Mouse (Mus musculus): ENCODE results near the gene C77080.

C77080 gene

DNA sequence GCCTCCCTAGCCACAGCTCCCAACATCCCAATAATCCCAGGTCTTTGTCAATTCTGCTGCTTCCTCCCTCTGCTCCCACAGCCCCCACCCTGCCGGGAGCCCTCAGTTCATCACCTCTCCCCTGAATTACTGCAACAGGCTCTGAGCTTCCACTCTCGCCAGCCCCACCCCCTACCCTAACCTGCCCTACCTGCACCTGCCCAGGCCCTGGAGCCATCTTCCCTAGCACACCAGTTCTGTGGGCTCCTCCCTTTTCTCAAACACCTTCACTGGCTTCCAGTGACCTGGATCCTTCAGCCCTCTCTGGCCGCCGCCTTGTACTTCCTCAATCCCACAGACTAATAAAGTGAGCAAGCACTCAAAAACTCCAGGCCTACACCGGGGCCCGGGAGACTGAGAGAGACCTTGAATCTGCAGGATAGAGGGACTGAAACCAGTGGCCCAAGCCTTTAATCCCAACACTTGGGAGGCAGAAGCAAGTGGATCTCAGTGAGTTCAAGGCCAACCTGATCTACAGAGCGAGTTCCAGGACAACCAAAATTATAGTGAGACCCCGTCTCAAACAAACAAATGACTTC lies 24.9 kb downstream of the C77080 start:
- DNase-seq = peak in 1 of 2 experiments; percentile 47

DNA sequence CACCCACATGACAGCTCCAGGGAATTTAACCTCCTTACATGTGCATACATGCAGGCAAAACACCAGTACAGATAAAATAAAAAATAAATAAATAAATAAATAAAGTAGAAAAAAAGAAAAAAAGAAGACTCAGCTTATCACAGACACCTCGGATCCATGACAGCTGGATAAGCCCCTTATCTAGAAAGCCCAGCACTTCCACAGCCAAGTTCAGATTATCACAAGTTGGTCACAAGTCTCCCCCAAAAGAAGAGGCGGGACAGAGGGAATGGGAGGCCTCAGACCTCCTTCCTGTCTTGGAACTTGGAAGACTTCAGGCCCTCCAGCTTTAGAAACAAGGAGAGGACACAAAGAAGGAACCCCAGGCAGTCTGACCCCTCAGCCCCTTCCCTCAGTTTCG lies 26.1 kb downstream of the C77080 start:
- no peak for DNase-seq

DNA sequence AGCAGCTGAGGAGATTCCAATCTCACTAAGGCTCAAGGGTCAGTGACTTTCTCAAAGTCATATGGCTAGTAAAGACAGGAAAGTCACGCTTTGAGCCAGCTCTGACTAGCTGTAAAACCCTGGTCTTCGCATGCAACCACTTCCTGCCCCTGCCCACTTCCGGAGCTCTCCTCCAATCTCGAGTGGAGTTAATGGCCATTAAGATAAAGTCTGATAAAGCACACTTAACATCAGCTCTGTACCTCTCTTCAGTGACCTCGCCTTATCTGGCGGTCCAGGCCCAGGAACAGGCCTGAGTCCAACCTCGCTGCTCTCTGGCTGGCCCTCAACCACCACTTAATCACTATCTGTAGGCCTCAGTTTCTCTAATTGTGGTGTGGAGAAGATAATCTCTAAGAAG lies 26.7 kb downstream of the C77080 start:
- peak; percentile 61 to 66 for DNase-seq

DNA sequence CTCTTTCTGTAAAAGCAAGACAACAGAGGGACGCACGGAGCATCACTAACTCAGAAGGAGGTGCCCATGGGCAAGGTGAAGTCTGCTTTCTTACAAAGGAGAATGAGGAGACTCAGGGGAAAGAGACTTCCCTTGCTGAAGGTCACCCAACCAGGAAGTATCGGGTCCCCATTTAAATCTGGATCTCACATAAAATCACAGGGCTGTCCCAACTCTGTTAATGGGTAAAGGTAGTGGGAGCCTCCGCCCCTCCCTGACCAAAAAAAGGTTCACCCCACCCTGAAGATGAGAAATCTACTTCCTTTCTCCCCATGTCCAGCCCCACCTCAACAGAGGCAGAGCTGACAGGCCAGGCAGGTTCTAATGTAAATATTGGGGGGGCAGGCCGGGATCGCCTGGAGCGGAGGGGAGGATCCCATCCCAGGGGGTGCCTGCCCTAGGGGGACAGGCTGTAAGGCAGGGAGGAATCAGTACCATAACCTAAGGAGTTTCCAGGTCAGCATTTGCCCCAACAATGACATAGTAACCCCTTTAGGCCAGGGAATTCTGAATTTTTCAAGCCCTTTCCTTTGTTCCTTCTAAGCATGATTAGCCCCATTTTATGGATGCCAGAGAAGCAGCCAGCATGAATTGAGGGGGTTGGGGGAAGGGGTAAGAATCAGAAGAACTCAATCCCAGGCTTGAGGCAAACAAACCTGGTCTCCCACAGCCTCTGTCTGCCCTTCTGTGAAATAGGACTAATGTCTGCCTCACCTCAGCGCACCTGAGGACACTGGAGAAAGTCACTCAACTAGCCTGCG lies 28.4 kb downstream of the C77080 start:
- DNase-seq = peak in 1 of 2 experiments; percentile 51

DNA sequence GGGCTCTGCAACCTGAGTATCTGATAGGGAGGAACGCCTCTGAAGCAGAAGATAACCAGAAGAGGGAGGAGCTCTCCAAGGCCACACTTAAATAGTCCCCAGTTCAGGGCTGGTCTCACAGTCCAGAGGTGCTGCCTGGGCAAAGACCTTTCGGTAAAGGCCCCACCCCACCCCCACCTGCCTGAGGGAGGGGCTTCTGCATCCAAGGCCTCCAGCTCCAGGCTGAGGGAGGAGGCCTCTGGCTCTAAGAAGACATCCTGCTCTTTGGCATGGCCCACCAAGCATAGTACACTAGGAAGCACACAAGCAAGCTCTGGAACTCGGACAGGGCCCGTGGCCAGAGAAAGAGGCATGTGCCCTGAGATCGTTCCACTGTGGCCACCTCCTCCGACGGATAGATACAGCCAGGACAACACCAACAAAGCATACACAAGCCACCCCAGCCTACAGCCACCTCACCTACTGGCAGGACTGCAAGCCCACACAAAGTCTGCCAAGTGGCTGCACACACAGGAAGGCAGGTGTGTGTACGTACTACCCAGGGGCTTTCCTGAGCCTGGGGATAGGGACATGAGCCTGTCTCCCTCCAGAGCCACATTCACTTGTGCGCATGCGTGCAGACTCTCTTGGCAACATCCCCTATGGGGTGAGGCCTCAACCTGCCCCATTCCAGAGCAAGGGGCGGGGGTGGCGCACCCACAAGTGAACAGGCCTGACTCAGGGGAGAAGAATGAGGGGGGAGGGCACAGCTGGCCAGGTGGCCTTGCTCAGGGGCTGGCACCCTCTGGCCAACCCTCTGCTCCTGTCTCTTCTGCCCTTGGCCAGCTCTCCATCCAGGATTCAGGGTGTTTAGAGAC lies 29.4 kb downstream of the C77080 start:
- DNase-seq = peak; percentile 87 to 93

DNA sequence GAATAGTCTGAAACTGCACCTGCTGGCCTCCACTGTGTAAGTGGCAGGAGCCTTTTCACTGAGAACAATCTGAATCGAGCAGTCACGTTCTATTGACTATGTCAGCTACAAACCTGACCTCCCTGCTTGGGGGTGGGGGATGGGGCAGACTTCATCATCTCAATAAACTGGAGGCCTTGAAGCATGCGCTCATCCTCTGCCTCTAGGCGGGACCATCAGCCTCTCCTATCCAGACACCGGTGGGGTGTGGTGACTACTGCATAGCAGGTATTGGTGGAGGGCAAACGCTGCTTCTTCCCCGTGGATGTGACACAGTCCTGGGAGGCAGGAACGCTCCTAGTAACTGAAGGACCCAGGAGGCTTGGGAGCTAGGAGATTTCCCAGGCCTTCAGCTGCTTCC lies 30.3 kb downstream of the C77080 start:
- DNase-seq = no peak

DNA sequence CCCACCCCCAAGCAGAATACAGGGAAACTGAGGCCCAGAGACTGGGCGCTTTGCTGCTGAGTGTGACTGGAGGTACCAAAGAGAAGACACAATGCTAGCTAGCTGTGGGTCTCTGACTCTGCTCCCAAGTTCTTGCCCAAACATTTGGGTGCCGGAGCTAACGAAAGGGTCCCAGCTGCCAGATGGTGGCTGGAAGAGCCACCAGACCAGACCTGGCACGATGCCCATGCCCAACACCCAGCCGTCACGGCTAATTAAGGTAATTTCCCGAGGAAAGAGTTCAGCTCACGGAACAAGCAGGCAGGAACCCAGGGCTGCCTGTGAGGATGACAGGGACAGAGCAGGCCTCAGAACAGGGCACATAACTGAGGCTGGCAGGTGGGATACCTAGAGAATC lies 33.2 kb downstream of the C77080 start:
- no peak for DNase-seq

DNA sequence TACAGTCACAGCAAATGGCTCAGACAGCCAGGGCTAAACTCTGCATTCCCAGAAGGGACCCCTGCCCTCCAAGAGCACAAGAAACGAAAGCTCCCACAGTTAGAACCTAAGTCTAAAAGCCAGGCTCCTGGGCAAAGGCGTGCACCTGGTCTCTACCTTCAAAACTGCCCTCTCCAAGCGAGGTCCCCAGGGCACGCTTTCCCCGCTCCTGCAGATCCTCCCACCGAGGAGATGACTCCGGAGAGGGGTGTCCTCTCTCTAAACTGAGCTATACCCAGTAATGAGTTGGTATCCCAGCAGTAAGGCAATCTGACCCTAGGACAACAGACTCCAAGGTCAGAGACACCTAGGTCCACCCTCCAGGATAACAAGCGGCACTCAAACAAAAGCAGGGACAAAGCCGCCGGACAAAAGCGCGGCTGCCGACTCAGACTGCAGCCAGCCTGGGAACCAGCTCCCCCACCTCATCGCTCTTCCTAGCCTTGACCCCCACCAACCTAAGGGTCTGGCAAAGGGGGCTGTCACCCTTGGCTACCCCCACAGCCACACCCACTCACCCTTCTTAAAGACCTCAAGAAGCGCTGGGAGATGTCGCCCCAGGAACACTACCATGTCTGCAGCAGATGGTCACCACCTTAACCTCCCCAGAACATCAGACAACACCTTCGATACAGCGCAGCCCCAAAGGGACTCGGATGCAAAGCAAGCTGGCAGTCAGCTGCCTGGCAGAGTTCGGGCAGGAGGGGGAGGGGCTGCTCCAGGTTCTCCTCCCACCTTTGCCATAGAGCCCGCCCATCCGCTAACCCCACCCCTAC lies 33.8 kb downstream of the C77080 start:
- no peak for DNase-seq

DNA sequence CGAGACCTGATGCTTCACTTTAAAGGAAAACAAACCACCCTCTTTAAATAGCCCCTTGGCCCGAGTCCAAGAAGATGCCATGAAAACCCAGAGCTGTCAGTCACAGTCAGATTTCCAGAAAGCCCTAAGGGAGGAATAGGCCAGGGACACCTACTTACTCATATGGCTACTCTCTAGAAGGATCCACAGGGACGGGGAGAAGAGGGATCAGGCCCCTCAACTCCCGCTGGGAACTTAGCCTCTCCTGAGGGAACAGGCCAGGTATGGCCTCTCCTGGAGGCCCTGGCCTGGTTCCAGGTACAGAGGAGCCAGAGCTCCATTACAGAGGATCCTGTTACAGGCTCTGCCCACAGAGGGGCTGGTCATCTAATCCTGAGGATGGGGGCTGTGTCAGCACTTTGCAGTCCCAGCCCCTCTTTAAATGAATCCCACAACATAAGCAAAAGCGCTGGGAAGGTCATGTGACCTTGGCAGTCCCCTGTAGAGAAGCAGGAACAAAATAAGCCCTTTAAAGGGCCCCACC lies 34.7 kb downstream of the C77080 start:
- peak in 1 of 2 experiments; percentile 58 for DNase-seq

DNA sequence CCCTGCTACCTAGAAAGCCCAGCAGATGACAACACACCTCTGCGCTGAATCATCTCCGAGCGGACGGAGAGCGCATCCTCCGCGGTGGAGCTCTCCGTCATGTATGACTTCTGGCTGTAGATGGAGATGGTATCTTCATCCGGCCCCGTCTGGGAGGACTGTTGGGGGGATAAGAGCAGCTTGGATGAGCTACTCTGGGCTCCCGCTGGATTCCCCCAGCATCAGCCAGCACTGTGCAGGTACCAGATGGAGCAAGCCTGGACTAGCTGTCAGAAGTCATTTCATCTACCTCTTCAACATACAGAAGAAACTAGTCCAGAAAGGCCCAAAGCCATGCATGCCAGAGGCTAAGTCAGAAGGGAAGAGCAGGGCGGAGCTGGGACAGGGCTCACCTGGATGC lies 35.9 kb downstream of the C77080 start:
- no peak for DNase-seq

DNA sequence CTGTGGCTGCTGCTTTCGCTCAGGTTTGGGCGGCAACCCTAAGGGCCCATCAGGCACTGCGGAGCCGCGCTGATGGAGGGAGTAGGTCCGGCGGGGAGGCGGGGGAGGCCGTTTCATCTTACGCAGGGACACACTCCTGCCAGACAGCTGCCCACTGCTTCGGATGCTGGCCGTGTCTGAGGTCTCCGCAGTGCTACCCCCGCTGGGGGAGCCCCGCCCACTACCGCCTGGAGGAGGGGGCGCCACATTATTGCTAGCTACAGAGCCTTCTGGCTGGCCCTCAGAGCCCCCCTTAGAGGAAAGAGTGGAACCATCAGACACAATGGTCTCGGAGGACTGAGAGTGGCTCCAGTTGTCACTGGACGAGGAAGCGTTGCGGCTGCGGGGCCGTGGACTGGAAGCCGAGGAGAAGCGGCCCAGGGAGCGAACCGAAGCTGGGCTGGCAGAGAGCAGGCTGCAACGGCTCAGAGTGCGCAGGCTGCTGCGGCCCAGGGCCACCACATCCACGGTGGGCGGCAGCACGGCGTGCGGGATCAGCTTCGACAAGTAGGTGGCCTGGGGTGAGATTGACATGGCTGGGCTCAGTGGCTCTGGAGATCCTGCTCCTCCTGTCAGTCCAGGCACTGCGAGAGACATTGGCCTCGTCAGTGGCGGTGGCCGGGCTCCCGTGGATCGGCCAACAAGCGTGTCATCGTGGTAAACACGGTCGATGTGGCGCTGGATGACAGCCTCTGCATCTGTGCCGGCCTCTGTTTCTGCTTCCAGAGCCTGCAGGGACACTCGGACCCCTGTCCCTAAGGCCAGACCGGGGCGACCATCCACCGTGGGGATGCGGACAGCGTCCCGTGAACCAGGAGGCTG lies 37.6 kb downstream of the C77080 start:
- no peak for DNase-seq

DNA sequence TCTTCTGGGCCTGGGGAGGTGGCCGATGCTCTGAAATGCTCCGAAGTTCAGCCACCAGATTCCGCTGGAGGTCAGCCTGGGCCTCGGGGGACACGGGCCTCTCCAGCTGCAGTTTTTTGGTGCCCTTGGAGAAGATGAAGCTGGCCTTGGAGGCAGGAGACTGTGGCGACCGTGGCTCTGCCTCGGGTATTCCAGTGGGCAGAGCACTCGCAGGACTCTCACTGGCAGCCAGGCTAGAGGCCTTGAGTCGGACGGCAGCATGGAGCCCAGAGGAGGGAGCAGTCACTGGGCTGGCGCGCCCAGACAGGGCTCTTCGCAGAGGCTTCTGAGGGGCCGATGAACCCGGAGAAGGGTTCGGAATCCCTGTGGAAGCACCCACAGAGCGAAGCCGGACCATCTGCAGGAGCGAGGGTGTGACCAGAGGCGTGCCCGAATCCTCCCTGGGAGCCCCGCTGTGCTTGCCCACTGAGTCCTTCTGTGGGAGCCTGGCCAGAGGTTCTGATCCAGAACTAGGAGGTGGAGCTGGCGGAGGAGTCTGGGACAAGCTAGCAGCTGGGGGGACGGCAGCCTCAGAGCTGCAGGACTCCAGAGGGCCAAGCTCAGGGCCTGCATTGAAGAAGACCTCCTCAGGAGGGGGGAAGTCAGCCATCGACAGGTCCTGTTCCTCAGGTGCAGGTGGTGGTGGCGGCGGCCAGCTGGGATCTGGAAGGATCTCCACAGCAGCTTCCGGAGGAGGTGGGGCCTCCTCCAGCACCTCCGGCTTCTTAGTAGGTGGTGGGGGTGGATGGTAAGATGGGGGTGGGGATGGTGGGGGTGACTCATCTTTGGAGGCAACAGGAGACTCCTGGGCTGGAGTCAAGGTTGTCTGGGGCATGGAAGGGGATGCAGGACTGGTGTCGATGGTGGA lies 38.9 kb downstream of the C77080 start:
- DNase-seq = no peak

DNA sequence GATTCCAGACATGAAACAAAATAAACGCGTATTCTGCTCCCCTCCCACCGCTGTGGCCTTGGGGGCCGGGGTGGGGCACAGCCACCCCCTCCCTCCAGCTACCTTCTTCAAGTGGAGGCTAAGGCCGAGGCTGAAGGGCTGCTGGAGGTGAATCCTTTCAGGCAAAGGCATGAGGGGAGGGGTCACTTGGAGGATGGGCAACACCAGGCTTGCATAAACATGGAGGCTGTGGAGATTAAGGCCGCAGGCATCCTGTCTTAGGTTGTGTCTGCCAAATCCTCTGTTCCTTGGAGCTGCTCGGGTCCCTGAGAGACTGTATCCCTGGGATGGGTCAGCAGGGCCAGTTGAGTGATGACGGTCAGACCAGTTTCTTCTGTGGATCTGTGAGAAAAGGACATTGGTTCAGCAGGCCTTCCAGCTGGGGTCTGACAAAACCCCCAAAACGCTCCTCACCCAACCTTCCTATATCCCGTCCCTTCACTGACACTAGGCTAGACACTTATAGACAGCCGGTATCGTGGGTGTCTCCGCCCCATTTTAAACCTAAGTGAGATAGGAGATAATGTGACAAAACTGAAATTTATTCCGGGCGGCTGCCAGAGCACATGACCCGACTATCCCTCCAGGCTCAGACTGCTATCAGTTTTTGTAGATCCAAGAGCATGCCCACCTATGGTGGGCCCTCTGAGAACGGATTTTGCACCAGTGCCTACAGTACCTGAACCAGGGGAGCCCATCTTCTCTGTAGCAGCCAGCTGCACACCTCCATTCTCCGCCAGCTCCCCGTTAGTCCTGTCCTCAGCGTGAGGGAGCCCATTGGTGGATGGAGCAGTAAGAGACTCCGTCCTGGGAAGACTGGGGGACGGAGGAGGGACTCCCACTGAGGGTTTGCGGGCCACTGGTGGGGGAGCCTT lies 39.9 kb downstream of the C77080 start:
- no peak for DNase-seq

DNA sequence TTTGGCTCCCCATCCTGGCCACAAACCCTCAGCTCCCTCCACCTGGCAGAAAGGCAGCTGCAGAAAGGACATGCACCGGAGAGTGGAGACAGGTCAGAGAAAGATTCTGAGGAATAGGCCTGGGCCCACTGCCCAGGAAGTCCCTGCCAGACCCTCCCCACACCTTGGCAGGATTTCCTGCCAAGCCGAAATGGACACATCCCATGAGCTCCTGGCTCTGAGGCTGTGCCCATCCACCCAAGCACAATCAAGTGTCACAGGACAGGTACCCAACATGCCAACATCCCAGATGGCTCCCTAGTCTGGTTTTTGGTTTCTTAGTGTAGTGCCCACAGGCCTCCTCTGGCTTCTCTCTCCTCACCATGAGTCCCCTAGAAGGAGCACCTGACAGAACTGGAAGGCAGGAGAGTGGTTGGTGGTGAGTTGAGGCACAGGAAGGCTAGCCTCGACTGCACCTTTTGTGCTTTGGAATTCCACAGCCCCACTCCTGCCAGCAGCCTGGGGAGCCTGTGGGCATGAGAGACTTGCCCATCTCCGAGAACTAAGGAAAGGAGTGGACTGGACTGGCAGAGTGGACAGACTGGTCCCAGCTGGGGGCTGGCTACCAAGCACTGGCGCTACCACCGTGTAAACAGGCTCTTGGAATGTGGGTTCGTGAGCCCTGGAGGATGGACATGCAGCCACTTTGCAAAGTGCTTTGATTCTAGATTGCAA lies 40.7 kb downstream of the C77080 start:
- DNase-seq = no peak

DNA sequence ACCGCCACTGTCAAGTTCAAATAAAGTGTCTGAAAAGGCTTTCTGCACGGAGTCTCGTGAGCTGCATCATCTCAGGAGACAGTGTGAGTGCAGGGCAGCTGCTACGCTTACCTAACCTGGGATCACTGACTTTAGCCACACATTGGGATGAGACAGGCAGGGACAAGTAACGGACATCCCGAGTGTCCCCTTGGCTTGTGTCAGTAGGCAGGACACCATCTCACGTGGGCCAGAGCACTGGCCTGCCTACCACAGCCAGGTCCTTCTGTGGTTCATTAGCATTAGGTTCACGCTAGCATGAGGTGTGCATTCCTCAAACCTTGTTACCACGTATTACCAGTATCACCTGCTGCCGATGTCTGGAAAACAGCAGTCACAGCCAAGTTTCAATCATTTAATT lies 42.0 kb downstream of the C77080 start:
- DNase-seq = no peak

DNA sequence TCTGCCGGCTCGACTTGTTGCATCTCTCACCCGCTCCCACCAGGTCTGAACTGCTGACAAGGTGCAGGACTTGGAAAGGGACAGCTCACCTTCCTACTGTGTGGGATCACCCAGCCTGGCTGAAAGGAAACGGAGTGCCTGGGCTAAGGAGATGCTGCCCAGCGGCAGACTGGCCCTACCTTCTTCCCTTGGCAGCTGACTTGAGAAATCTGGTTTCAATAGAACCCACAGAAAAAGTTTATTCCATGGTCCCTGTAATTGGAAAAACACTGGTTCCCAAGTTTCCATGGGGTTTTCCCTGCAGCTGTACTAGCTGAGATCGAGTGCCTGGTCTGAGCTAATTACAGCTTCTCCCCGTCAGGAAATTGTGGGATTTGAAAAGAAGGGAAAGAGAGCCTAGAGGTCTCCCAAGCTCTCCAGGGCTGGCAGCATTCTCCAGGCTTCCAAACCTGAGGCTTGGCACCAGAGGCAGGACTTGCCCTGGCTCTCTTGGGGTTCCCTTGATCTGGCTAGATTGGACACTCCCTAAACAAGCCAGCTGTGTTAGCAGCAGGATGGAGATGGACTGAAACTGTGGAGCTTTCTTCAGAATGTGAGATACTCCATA lies 42.5 kb downstream of the C77080 start:
- no peak for DNase-seq

DNA sequence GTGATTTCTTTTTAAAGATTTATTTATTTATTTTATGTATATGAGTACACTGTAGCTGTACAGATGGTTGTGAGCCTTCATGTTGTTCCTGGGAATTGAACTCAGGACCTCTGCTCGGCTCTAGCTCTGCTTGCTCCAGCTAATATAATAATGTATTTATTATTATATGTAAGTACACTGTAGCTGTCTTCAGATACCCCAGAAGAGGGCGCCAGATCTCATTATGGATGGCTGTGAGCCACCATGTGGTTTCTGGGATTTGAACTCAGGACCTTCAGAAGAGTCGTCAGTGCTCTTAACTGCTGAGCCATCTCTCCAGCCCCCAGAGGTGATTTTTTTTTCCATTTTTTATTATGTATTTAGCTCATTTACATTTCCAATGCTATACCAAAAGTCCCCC lies 48.7 kb downstream of the C77080 start:
- DNase-seq = peak in 1 of 2 experiments; percentile 35

DNA sequence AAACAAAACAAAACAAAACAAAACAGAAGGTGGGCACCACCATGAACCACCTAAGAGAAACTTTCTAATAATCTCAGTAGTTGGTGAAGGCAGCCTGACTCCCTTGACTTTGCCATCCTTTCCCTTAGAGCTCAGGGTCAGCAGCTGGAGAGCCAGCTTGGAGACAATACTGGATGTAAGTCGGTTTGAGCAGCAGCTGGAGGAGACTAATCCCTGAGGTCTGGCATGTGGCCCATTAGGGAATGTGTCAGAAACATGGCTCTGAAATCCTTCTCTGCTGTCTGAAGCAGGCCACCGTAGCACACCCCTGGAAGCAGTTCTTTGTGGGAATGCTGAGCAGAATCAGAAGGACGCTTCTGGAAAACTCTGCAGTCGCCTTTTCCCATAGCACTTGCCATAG lies 49.7 kb downstream of the C77080 start:
- no peak for DNase-seq
